Mouse (Mus musculus): ENCODE results near the gene Atg10. TPM values are rescaled to one million over a fixed set of nuclear protein-coding genes. Genes with fewer than 3 reads are reported as not detected.

The Atg10 gene
- polyA plus RNA-seq, 1 experiment from 2014 or later, result 9.1 TPM

DNA sequence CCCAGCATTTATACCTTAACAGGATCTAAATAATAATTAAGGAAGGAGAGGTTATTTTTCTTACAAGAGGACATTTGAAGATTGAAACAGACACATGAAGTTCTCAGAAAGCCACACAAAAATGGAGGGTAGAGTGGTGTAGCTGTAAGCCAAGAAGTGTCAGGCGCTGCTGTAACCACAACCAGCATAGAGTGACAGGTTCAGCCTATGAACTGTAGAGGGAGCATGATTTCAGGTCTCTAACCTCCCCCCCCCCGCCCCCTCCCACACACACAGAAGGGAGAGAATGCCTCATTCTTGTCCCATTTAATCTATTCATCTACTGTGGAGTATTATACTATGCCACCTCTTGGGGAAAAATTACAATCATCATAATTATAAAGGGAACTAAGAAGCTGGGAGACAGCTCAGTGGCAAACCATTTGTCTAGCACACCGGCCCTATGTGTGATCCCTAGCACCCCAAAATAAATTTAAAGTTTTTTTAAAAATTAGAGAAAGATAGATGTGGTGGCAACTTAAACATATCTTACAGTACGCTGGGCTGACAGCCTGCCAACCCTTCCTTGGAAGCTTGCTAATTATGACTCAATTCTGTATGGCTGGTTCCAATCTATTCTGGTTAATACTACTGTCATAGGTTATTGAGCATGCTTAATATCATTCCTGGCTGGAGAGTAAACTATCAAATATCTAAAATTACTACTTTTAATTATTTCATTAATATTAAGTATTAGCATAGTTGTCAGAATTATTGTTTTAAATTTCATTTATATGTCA lies 68.2 kb downstream of the Atg10 start:
- Histone ChIP-seq H3K36me3 (no peaks in the 10 kb centered on the region), H3K9me3 (replicated peaks) (no peaks in the 10 kb centered on the region), H3K27ac (no peak overlapping the region), H3K4me1 (0 out of 2 replicates have a peak, but pooled peaks cover 5% of the 10 kb centered on the region), H3K27me3 (ENCODE audit: low read depth, poor library complexity, severe bottlenecking) (no peaks in the 10 kb centered on the region), H3K4me3 (no peak overlapping the region)
- 80% methylated on average over 4 of the region's 4 CpGs for WGBS
- no peak for DNase-seq (ENCODE audit: low spot score)

DNA sequence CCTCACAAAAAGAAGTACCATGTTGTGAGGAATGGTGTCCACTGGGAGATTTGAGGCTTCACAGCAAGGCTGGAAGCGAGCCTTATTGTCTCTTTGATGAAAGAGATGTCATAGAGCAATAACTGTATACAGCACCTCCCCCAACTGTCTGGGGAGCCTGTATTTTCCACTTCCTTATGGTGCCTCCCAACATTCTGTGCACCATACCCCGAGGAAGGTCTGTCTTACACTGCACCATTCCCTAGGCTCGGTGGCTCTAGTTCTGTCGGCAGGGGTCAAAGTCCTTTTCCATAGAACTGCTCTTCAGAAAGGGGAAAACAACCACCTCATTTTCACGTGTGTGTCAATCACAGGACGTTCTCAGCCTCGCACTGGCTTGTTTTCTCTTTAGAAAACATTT lies 69.1 kb downstream of the Atg10 start:
- 83% methylated on average over 7 of the region's 7 CpGs for WGBS
- Histone ChIP-seq H3K27me3 (ENCODE audit: low read depth, poor library complexity, severe bottlenecking) (no peaks in the 10 kb centered on the region), H3K4me3 (no peak overlapping the region), H3K9me3 (replicated peaks) (no peaks in the 10 kb centered on the region), H3K4me1 (0 out of 2 replicates have a peak, but pooled peaks cover 1% of the 10 kb centered on the region), H3K36me3 (no peaks in the 10 kb centered on the region), H3K27ac (no peak overlapping the region)
- no peak for DNase-seq (ENCODE audit: low spot score)

DNA sequence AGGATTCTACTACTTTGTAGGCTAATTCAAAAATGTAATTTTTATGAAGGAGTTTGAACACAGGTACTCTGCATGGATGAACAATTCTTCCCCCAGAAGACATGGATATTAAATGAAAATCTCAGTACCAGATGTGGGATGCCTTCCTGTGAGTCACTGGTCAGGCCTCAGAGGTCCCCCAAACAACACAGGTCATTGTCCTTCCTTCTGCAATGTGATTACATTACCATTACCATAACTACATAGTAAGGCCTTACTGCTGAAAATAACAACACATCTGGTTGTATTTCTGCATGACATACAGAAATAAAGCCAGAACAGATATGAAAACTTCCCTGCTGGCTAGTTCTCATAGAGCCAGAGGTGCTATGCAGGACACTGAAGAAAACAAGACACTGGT lies 87.4 kb downstream of the Atg10 start:
- Histone ChIP-seq H3K27me3 (ENCODE audit: low read depth, poor library complexity, severe bottlenecking) (no peaks in the 10 kb centered on the region), H3K4me1 (peaks cover 17% of the 10 kb centered on the region), H3K9me3 (replicated peaks) (no peaks in the 10 kb centered on the region), H3K36me3 (no peaks in the 10 kb centered on the region), H3K27ac (no peak overlapping the region), H3K4me3 (no peak overlapping the region)
- DNase-seq (ENCODE audit: low spot score), result no peak

- Histone ChIP-seq H3K4me1 (peaks cover 25% of the 10 kb centered on the region), H3K4me3 (no peak overlapping the region), H3K36me3 (no peaks in the 10 kb centered on the region), H3K27me3 (ENCODE audit: low read depth, poor library complexity, severe bottlenecking) (no peaks in the 10 kb centered on the region), H3K9me3 (replicated peaks) (no peaks in the 10 kb centered on the region), H3K27ac (no peak overlapping the region)
- no peak for DNase-seq (ENCODE audit: low spot score)
- 59% methylated on average over 5 of the region's 5 CpGs for WGBS
Measured at GRCm38 (mm10) chr13:91133334-91133890, 90.4 kb downstream of the Atg10 start.

DNA sequence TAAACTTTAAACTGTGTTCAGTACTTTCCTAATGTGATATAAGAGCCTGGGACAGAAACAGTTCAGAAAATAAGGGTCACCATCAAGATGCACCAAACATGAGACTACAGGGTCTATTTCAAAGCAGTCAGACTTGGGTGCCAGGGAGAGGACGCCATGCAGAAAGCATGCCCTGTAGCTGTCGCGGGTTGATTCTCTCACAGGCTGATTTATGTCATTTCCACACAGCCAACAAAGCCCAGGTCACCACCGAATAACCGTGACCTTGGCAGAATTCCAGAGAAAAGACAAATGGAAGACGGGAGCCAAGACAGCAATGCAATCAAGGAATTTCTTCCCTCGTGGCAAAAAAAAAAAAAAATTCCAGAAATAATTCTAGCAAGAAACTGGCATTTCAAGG lies 94.7 kb downstream of the Atg10 start:
- H3K4me1 ChIP-seq, result peaks cover 22% of the 10 kb centered on the region
- no peaks in the 10 kb centered on the region for H3K27me3 ChIP-seq (ENCODE audit: low read depth, poor library complexity, severe bottlenecking)
- H3K27ac ChIP-seq, result no peak overlapping the region
- WGBS, result 75% methylated on average over 7 of the region's 7 CpGs
- H3K4me3 ChIP-seq, result no peak overlapping the region
- no peak for DNase-seq (ENCODE audit: low spot score)
- no peaks in the 10 kb centered on the region for H3K36me3 ChIP-seq
- H3K9me3 ChIP-seq (replicated peaks), result no peaks in the 10 kb centered on the region

- no peak for DNase-seq (ENCODE audit: low spot score)
- WGBS, result 79% methylated on average over 1 of the region's 1 CpGs
- H3K4me1 ChIP-seq, result peaks cover 18% of the 10 kb centered on the region
- H3K36me3 ChIP-seq, result no peaks in the 10 kb centered on the region
- peak overlapping the region; percentile 25; the same call in 1 of the 2 replicates for H3K27ac ChIP-seq
- H3K4me3 ChIP-seq, result no peak overlapping the region
- H3K27me3 ChIP-seq (ENCODE audit: low read depth, poor library complexity, severe bottlenecking), result no peaks in the 10 kb centered on the region
- no peaks in the 10 kb centered on the region for H3K9me3 ChIP-seq (replicated peaks)
Measured at GRCm38 (mm10) chr13:91128581-91128980, 95.2 kb downstream of the Atg10 start.

DNA sequence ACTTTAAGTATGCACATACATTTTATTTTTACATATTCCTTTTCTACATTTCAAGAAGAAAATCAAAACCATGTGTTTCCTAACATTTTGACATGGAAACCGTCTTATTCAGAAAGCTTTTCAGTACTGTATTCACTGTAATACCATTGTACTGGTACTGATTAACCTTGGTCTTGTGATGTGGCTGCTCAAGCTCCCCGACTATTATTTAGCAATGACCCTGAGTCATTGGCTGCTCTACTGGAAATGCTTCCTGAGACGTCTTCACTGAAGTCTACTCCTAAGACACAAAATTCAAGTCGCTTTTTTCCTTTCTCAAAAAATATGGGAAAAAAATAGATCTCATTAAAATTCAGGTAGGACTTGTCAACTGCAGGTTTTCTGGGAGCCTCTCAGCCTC lies 105.6 kb downstream of the Atg10 start:
- WGBS, result 91% methylated on average over 4 of the region's 4 CpGs

GRCm38 (mm10) chr13:91114880-91115279 lies 108.9 kb downstream of the Atg10 start:
- 92% methylated on average over 3 of the region's 3 CpGs for WGBS
- Histone ChIP-seq H3K4me1 (no peaks in the 10 kb centered on the region), H3K4me3 (no peak overlapping the region), H3K36me3 (no peaks in the 10 kb centered on the region), H3K27ac (no peak overlapping the region), H3K27me3 (ENCODE audit: low read depth, poor library complexity, severe bottlenecking) (no peaks in the 10 kb centered on the region), H3K9me3 (replicated peaks) (no peaks in the 10 kb centered on the region)
- DNase-seq (ENCODE audit: low spot score), result no peak

More for the DNA sequence above, 105.6 kb downstream of the Atg10 start:
- Histone ChIP-seq H3K27me3 (ENCODE audit: low read depth, poor library complexity, severe bottlenecking) (no peaks in the 10 kb centered on the region), H3K4me3 (no peak overlapping the region), H3K27ac (no peak overlapping the region), H3K36me3 (no peaks in the 10 kb centered on the region), H3K4me1 (no peaks in the 10 kb centered on the region), H3K9me3 (replicated peaks) (no peaks in the 10 kb centered on the region)
- no peak for DNase-seq (ENCODE audit: low spot score)

DNA sequence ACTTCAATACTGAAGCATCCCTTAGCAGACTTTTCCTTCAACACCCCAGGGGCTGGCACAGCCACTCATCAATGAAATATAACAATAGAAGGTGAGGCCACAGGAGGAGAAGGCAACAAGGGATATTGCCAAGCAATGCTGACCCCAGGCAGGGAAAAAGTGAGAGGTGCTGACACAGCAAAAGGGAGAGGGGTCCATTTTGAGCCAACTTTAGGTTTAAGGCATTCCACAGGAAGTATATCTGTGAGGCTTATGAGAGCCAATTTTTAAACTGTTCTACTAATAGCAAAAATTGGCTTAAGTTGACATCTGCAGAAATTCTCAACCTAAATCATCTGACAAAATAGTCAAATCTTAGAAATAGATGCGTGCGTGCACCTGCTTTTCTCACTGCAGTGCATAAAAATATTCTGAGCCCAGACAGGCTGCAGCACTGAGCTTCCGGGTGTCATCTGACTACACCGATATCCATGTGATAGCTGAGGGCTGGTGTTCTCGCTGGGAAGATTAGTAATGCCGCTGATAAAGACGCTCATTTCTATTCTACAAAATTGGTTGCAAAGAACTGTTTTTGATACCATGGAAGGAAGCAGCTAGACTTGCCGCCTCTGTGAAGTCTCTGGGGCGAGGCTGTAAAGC lies 116.3 kb downstream of the Atg10 start:
- Histone ChIP-seq H3K27me3 (ENCODE audit: low read depth, poor library complexity, severe bottlenecking) (no peaks in the 10 kb centered on the region), H3K36me3 (no peaks in the 10 kb centered on the region)
- 95% methylated on average over 9 of the region's 9 CpGs for WGBS

GRCm38 (mm10) chr13:91102238-91102637 lies 121.5 kb downstream of the Atg10 start:
- Histone ChIP-seq H3K4me1 (no peaks in the 10 kb centered on the region), H3K4me3 (no peak overlapping the region), H3K27ac (no peak overlapping the region), H3K27me3 (ENCODE audit: low read depth, poor library complexity, severe bottlenecking) (no peaks in the 10 kb centered on the region), H3K36me3 (no peaks in the 10 kb centered on the region), H3K9me3 (replicated peaks) (no peaks in the 10 kb centered on the region)
- WGBS, result 90% methylated on average over 3 of the region's 3 CpGs
- no peak for DNase-seq (ENCODE audit: low spot score)

More for the DNA sequence above, 116.3 kb downstream of the Atg10 start:
- DNase-seq (ENCODE audit: low spot score), result no peak
- Histone ChIP-seq H3K9me3 (replicated peaks) (no peaks in the 10 kb centered on the region), H3K27ac (no peak overlapping the region), H3K4me1 (no peaks in the 10 kb centered on the region), H3K4me3 (no peak overlapping the region)

- 83% methylated on average over 5 of the region's 5 CpGs for WGBS
Measured at GRCm38 (mm10) chr13:91100417-91100816, 123.4 kb downstream of the Atg10 start.

DNA sequence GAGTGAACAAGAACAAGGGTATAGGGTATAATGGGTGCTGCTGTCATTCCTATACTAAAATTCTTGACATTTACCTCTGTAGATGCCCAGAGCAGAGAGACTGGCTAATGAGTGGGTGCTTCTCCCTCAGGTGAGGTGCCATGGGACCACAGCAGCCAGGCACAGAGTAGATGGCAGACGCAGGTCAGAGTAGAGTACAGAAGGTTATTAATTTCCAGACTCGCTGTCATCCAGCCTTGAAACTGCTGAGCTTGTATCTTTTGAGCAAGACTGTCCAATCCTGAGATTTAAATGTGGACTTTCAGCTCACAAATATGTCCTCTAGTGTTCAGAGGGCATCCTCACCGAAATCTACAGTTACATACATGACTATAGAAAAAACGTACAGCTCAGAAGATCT lies 128.9 kb downstream of the Atg10 start:
- no peak for DNase-seq (ENCODE audit: low spot score)
- Histone ChIP-seq H3K4me3 (no peak overlapping the region), H3K36me3 (no peaks in the 10 kb centered on the region), H3K27ac (peak overlapping the region; percentile 81; the same call in 1 of the 2 replicates), H3K9me3 (replicated peaks) (no peaks in the 10 kb centered on the region), H3K27me3 (ENCODE audit: low read depth, poor library complexity, severe bottlenecking) (no peaks in the 10 kb centered on the region), H3K4me1 (peaks cover 21% of the 10 kb centered on the region)
- 94% methylated on average over 4 of the region's 4 CpGs for WGBS

More at GRCm38 (mm10) chr13:91100417-91100816, 123.4 kb downstream of the Atg10 start:
- Histone ChIP-seq H3K27me3 (ENCODE audit: low read depth, poor library complexity, severe bottlenecking) (no peaks in the 10 kb centered on the region), H3K4me3 (no peak overlapping the region), H3K36me3 (no peaks in the 10 kb centered on the region), H3K27ac (no peak overlapping the region), H3K9me3 (replicated peaks) (no peaks in the 10 kb centered on the region), H3K4me1 (no peaks in the 10 kb centered on the region)
- no peak for DNase-seq (ENCODE audit: low spot score)

- Histone ChIP-seq H3K36me3 (no peaks in the 10 kb centered on the region), H3K27ac (peak overlapping the region; percentile 81), H3K27me3 (ENCODE audit: low read depth, poor library complexity, severe bottlenecking) (no peaks in the 10 kb centered on the region), H3K4me3 (no peak overlapping the region), H3K9me3 (replicated peaks) (no peaks in the 10 kb centered on the region), H3K4me1 (peaks cover 22% of the 10 kb centered on the region)
- WGBS, result 60% methylated on average over 7 of the region's 7 CpGs
- peak; percentile 40 for DNase-seq (ENCODE audit: low spot score)
Measured at GRCm38 (mm10) chr13:91094196-91094595, 129.6 kb downstream of the Atg10 start.
